Comparison of ENCODE assay signal across 8 mouse cellular contexts in genomic region chr3:57847760-57848185, GRCm38 (mm10). TPM values are rescaled to one million over a fixed set of nuclear protein-coding genes. Genes with fewer than 3 reads are reported as not detected.
DNase-seq lines count a peak whose midpoint lies in the region; ATAC-seq and TF ChIP-seq lines count a peak whose summit lies in the region.

TSS of gene Pfn2 (minus strand) at chr3:57848079.

- H3K27me3 ChIP-seq in C2C12 (ENCODE audit: control insufficient read depth, insufficient read depth, insufficient read length), result no peaks in the 10 kb centered on the region
- H3K27me3 ChIP-seq in forebrain, embryonic 11.5 days (ENCODE audit: control insufficient read depth, insufficient read depth, low read length), result no peaks in the 10 kb centered on the region
- H3K27me3 ChIP-seq in heart, embryonic 14.5 days (ENCODE audit: control insufficient read depth, insufficient read depth, low read length), result no peaks in the 10 kb centered on the region
- H3K27me3 ChIP-seq in liver, embryonic 14.5 days (ENCODE audit: control insufficient read depth, insufficient read depth, low read length), result peaks cover 29% of the 10 kb centered on the region
- no peaks in the 10 kb centered on the region for H3K27me3 ChIP-seq in neural tube, embryonic 13.5 days

- peak within 1 kb of the TSS; percentile 68 for H3K4me2 ChIP-seq in forebrain, embryonic 11.5 days (ENCODE audit: low read depth, low read length, severe bottlenecking)
- H3K4me2 ChIP-seq in heart, embryonic 14.5 days (ENCODE audit: low read length), result peak within 1 kb of the TSS; percentile 71
- peak within 1 kb of the TSS; percentile 77 for H3K4me2 ChIP-seq in liver, embryonic 14.5 days (ENCODE audit: low read depth)
- peak within 1 kb of the TSS; percentile 85 for H3K4me2 ChIP-seq in neural tube, embryonic 13.5 days

- H3K4me1 ChIP-seq in bone marrow macrophage, adult 2 months (ENCODE audit: control insufficient read depth, insufficient read depth, low read length), result peaks cover 3% of the 10 kb centered on the region; the same call in 1 of the 2 replicates
- H3K4me1 ChIP-seq in forebrain, embryonic 11.5 days (replicated peaks; ENCODE audit: control insufficient read depth, insufficient read depth, low read length), result no peaks in the 10 kb centered on the region
- H3K4me1 ChIP-seq in heart, embryonic 14.5 days (ENCODE audit: control insufficient read depth in 2 of 2, insufficient read depth in 2 of 2, low read length in 2 of 2), result peaks cover 2 to 11% of the 10 kb centered on the region in 2 experiments; a peak in 3 of 4 replicates
- H3K4me1 ChIP-seq in liver, embryonic 14.5 days (replicated peaks; ENCODE audit: control insufficient read depth in 2 of 2, insufficient read depth in 2 of 2, low read length in 1 of 2), result no peaks in the 10 kb centered on the region
- peaks cover 33% of the 10 kb centered on the region for H3K4me1 ChIP-seq in neural tube, embryonic 13.5 days (replicated peaks)

- ATAC-seq in forebrain, embryonic 11.5 days (replicated peaks; ENCODE audit: low FRiP score), result peak; percentile 88
- ATAC-seq in heart, embryonic 14.5 days (ENCODE audit: insufficient number of reproducible peaks, insufficient read depth, low FRiP score, low read depth), result peak; percentile 63
- ATAC-seq in liver, embryonic 14.5 days (ENCODE audit: insufficient read depth), result peak; percentile 43; the same call in 1 of the 2 replicates
- ATAC-seq in neural tube, embryonic 13.5 days (ENCODE audit: low read depth), result peak; percentile 89

- H3K36me3 ChIP-seq in C2C12 (ENCODE audit: control insufficient read depth, insufficient read depth), result no peaks in the 10 kb centered on the region
- H3K36me3 ChIP-seq in forebrain, embryonic 11.5 days (ENCODE audit: control insufficient read depth, insufficient read depth, low read length), result peaks cover 4% of the 10 kb centered on the region
- H3K36me3 ChIP-seq in heart, embryonic 14.5 days (ENCODE audit: control insufficient read depth, insufficient read depth, low read length), result peaks cover 15% of the 10 kb centered on the region
- no peaks in the 10 kb centered on the region for H3K36me3 ChIP-seq in liver, embryonic 14.5 days (replicated peaks; ENCODE audit: control insufficient read depth, insufficient read depth, low read depth)
- peaks cover 18% of the 10 kb centered on the region for H3K36me3 ChIP-seq in neural tube, embryonic 13.5 days

- H3K4me3 ChIP-seq in C2C12 (ENCODE audit: insufficient read depth, poor library complexity, severe bottlenecking), result peak within 1 kb of the TSS; percentile 37
- H3K4me3 ChIP-seq in bone marrow macrophage, adult 2 months (ENCODE audit: insufficient read depth, low read length), result peak within 1 kb of the TSS; percentile 90
- peak within 1 kb of the TSS; percentile 90 for H3K4me3 ChIP-seq in forebrain, embryonic 11.5 days (ENCODE audit: low read depth, low read length)
- peak within 1 kb of the TSS; percentile 99 for H3K4me3 ChIP-seq in heart, embryonic 14.5 days (ENCODE audit: control insufficient read depth in 1 of 2, insufficient read depth in 1 of 2, low read depth in 1 of 2, low read length in 2 of 2)
- H3K4me3 ChIP-seq in liver, embryonic 14.5 days (ENCODE audit: insufficient read depth in 1 of 2, low read depth in 2 of 2, low read length in 2 of 2), result peak within 1 kb of the TSS; percentile 63 to 67
- peak within 1 kb of the TSS; percentile 96 for H3K4me3 ChIP-seq in neural tube, embryonic 13.5 days

- H3K27ac ChIP-seq in bone marrow macrophage, adult 2 months (ENCODE audit: insufficient read depth, low read depth, low read length), result no peak within 1 kb of the TSS
- H3K27ac ChIP-seq in forebrain, embryonic 11.5 days (ENCODE audit: low read depth, low read length), result peak within 1 kb of the TSS; percentile 98
- H3K27ac ChIP-seq in heart, embryonic 14.5 days (replicated peaks in 1 of 2; ENCODE audit: control insufficient read depth in 1 of 2, insufficient read depth in 1 of 2, low read depth in 2 of 2, low read length in 2 of 2), result peak within 1 kb of the TSS; percentile 89
- no peak within 1 kb of the TSS for H3K27ac ChIP-seq in liver, embryonic 14.5 days
- peak within 1 kb of the TSS; percentile 100 for H3K27ac ChIP-seq in neural tube, embryonic 13.5 days (replicated peaks)

- H3K79me3 ChIP-seq in C2C12 (ENCODE audit: low read depth), result no peaks in the 10 kb centered on the region

- H3K79me2 ChIP-seq in C2C12 (ENCODE audit: control insufficient read depth, insufficient read depth), result no peaks in the 10 kb centered on the region

- H3K9ac ChIP-seq in forebrain, embryonic 11.5 days (ENCODE audit: low read length), result peak within 1 kb of the TSS; percentile 97
- peak within 1 kb of the TSS; percentile 89 for H3K9ac ChIP-seq in heart, embryonic 14.5 days (ENCODE audit: low read length)
- H3K9ac ChIP-seq in liver, embryonic 14.5 days (replicated peaks), result peak within 1 kb of the TSS; percentile 9; the same call in 1 of the 2 replicates
- H3K9ac ChIP-seq in neural tube, embryonic 13.5 days, result peak within 1 kb of the TSS; percentile 99

- no peaks in the 10 kb centered on the region; the same call in 1 of the 2 replicates for H3K9me3 ChIP-seq in forebrain, embryonic 11.5 days (ENCODE audit: control insufficient read depth, low read length)
- H3K9me3 ChIP-seq in heart, embryonic 14.5 days (ENCODE audit: control insufficient read depth, low read length), result no peaks in the 10 kb centered on the region
- no peaks in the 10 kb centered on the region for H3K9me3 ChIP-seq in liver, embryonic 14.5 days (ENCODE audit: control insufficient read depth, low read length)
- no peaks in the 10 kb centered on the region for H3K9me3 ChIP-seq in neural tube, embryonic 13.5 days

- peak within 1 kb of the TSS; percentile 80 for H3ac ChIP-seq in C2C12 (ENCODE audit: control insufficient read depth, insufficient read length, low read depth)

- no peak for TF ChIP-seq POLR2A in bone marrow macrophage, adult 2 months (IDR thresholded peaks at IDR 0.05; ENCODE audit: borderline replicate concordance, low read depth, low read length)

- no peak for TF ChIP-seq EP300 in liver, embryonic 14.5 days (IDR thresholded peaks at IDR 0.05; ENCODE audit: low read depth)

- DNase-seq in forebrain, embryonic 11.5 days (ENCODE audit: low spot score), result peak; percentile 95
- peak; percentile 89 for DNase-seq in kidney, postnatal 10 days
- DNase-seq in liver, embryonic 14.5 days (ENCODE audit: low read depth in 3 of 3, low spot score in 3 of 3), result no peak
- DNase-seq in testis, postnatal 10 days (ENCODE audit: low spot score), result peak; percentile 90

- 0% methylated on average over 36 of the region's 52 CpGs for whole genome bisulfite sequencing in forebrain, embryonic 11.5 days
- WGBS in heart, embryonic 14.5 days, result under 1% methylated on average over 45 of the region's 52 CpGs
- WGBS in liver, embryonic 14.5 days (ENCODE audit: insufficient replicate concordance), result 1% methylated on average over 48 of the region's 52 CpGs
- 1% methylated on average over 44 of the region's 52 CpGs for WGBS in neural tube, embryonic 13.5 days

- no peak for TF ChIP-seq CTCF in C2C12 (IDR thresholded peaks at IDR 0.05; ENCODE audit: control insufficient read depth, insufficient read depth, insufficient read length)
- TF ChIP-seq CTCF in bone marrow macrophage, adult 2 months (IDR thresholded peaks at IDR 0.05; ENCODE audit: low read depth, low read length), result no peak
- no peak for TF ChIP-seq CTCF in liver, embryonic 14.5 days (IDR thresholded peaks at IDR 0.05; ENCODE audit: low read depth)

TF ChIP-seq in C2C12, 6 proteins besides CTCF, POLR2A, EP300 and RAD21:
- TF ChIP-seq MYOG (IDR thresholded peaks at IDR 0.05; ENCODE audit: control insufficient read depth, extremely low read depth, insufficient read length) (no peak), MAX (IDR thresholded peaks at IDR 0.05) (no peak), USF1 (IDR thresholded peaks at IDR 0.05; ENCODE audit: low read depth) (no peak), CEBPB (IDR thresholded peaks at IDR 0.05; ENCODE audit: low read depth) (no peak), MYOD1 (IDR thresholded peaks at IDR 0.05; ENCODE audit: control insufficient read depth, insufficient read length, low read depth) (no peak), FOSL1 (IDR thresholded peaks at IDR 0.05; ENCODE audit: insufficient read depth, low read length, poor library complexity, severe bottlenecking) (no peak)

RNA-seq across cellular contexts. Expression of gene Pfn2, which starts in this region (rescaled TPM):
- 3.9 TPM for polyA plus RNA-seq in C2C12 (2012; fragmentation: generic; extraction: Trizol)
- polyA plus RNA-seq in bone marrow macrophage, adult 2 months (2012; ENCODE audit: insufficient read depth, insufficient read length, missing spikeins), result 0.59 TPM in 1 of 2 replicates, not detected in the other
- 282 and 289 TPM in 2 replicates for polyA plus RNA-seq in forebrain, embryonic 11.5 days (2014; fragmentation: Nextera tagmentation; extraction: Ambion mirVana)
- 49.0 and 56.5 TPM in 2 replicates for polyA plus RNA-seq in heart, embryonic 14.5 days (2014; fragmentation: Nextera tagmentation; extraction: Ambion mirVana)
- 3.1 and 3.6 TPM in 2 replicates for polyA plus RNA-seq in liver, embryonic 14.5 days (2012; rRNA removed)
- 4.1 and 4.2 TPM in 2 replicates for polyA plus RNA-seq in liver, embryonic 14.5 days (2014; fragmentation: Nextera tagmentation; extraction: Ambion mirVana)
- 530 and 551 TPM in 2 replicates for polyA plus RNA-seq in neural tube, embryonic 13.5 days (2015; fragmentation: Nextera tagmentation; extraction: Ambion mirVana)

Comparison
In these comparisons a context has a peak if more than half of its experiments do, and no peak if none do; other contexts are left out.
1. H3K4me3 ChIP-seq: peak in every context shown above with its lines; median percentile 99 in heart, embryonic 14.5 days; 96 in neural tube, embryonic 13.5 days; 90 in bone marrow macrophage, adult 2 months; 90 in forebrain, embryonic 11.5 days; 65 in liver, embryonic 14.5 days; 37 in C2C12.
2. H3K27ac ChIP-seq: peak in forebrain, embryonic 11.5 days (single experiment), heart, embryonic 14.5 days (2 of 2) and neural tube, embryonic 13.5 days (single experiment); none in bone marrow macrophage, adult 2 months (single experiment) and liver, embryonic 14.5 days (single experiment).
3. DNase-seq: peak in forebrain, embryonic 11.5 days (single experiment), kidney, postnatal 10 days (single experiment) and testis, postnatal 10 days (single experiment); none in liver, embryonic 14.5 days (0 of 3).
4. H3K9ac ChIP-seq: peak in every context shown above with its lines; median percentile 99 in neural tube, embryonic 13.5 days; 97 in forebrain, embryonic 11.5 days; 89 in heart, embryonic 14.5 days; 9 in liver, embryonic 14.5 days.
5. Peak in every context shown above with its lines, with median percentiles within 50 percentile points of each other: ATAC-seq and H3K4me2 ChIP-seq.